Mouse (Mus musculus) lung, embryonic 15.5 days (tissue): ENCODE data around the gene P4htm. TPM values are rescaled to one million over a fixed set of nuclear protein-coding genes. Genes with fewer than 3 reads are reported as not detected.
"Not testable (repeated sequence)": the region's sequence is repeated elsewhere in the genome, so short reads cannot be mapped to it uniquely, and the experiment has no call there.

Source experiments
- ATAC-seq: fragments of 200-750 bp; cut with Nextera tagmentation; 2 replicates; pipeline ENCODE4 v1.8.0; 2017; ENCODE audit warnings: moderate number of reproducible peaks, borderline replicate concordance; ENCODE audit not compliant: low FRiP score, low TSS enrichment; ENCODE audit errors: extremely low read depth
- H3K27ac ChIP-seq: fragments of 300-500 bp; sonication (generic); 2 replicates; pipeline ENCODE4 v1.5.1; 2015; ENCODE audit warnings: moderate library complexity, mild to moderate bottlenecking, inconsistent platforms
- H3K27me3 ChIP-seq: fragments of 300-500 bp; sonication (generic); 2 replicates; pipeline ENCODE4 v1.6.1; 2015; ENCODE audit warnings: inconsistent platforms
- H3K36me3 ChIP-seq: fragments of 300-500 bp; sonication (generic); 2 replicates; pipeline ENCODE4 v1.6.1; 2015; ENCODE audit warnings: inconsistent platforms
- H3K4me1 ChIP-seq: fragments of 300-500 bp; sonication (generic); 2 replicates; pipeline ENCODE4 v1.6.1; 2015; ENCODE audit warnings: inconsistent platforms
- H3K4me2 ChIP-seq: fragments of 300-500 bp; sonication (generic); 2 replicates; pipeline ENCODE4 v1.6.1; 2015; ENCODE audit warnings: inconsistent platforms, mild to moderate bottlenecking, moderate library complexity
- H3K4me3 ChIP-seq: fragments of 300-500 bp; sonication (generic); 2 replicates; pipeline ENCODE4 v1.5.1; 2015; ENCODE audit warnings: mild to moderate bottlenecking, inconsistent platforms
- H3K9ac ChIP-seq: fragments of 300-500 bp; sonication (generic); 2 replicates; pipeline ENCODE4 v1.6.1; 2015; ENCODE audit warnings: inconsistent platforms
- H3K9me3 ChIP-seq: fragments of 300-500 bp; sonication (generic); 2 replicates; pipeline ENCODE4 v1.6.1; 2016; ENCODE audit warnings: inconsistent platforms
- WGBS: fragments of 180-500 bp; shearing (Covaris S2); methylation state at CpG from one replicate; pipeline ENCODE4 v1.1.7; 2015; 5-methylcytosine and 5-hydroxymethylcytosine counted together
- polyA plus RNA-seq: library from polyadenylated mRNA; unstranded; fragments of >200 nt; fragmentation: Nextera tagmentation; extraction: Ambion mirVana; gene quantifications from 2 replicates; pipeline ENCODE4 v1.2.1, GENCODE M21; 2015

Gene P4htm
- polyA plus RNA-seq, 1 experiment from 2014 or later, result 7.7 TPM

GRCm38 (mm10) chr9:108607929-108608328 lies 10.5 kb upstream of the P4htm start:
- peaks cover 92% of the 10 kb centered on the region for H3K36me3 ChIP-seq
- H3K9ac ChIP-seq, H3K4me2 ChIP-seq, H3K4me1 ChIP-seq, H3K27ac ChIP-seq, H3K27me3 ChIP-seq, H3K9me3 ChIP-seq, ATAC-seq, H3K4me3 ChIP-seq: not testable (repeated sequence)
- WGBS, result 75% methylated on average over 5 of the region's 5 CpGs

GRCm38 (mm10) chr9:108601986-108602385 lies 4.5 kb upstream of the P4htm start:
- H3K4me2 ChIP-seq, result no peak overlapping the region
- H3K9me3 ChIP-seq, result no peaks in the 10 kb centered on the region
- no peak for ATAC-seq
- no peaks in the 10 kb centered on the region for H3K27me3 ChIP-seq
- no peak overlapping the region for H3K9ac ChIP-seq
- H3K4me1 ChIP-seq, result peaks cover 5% of the 10 kb centered on the region; the same call in 1 of the 2 replicates
- H3K27ac ChIP-seq, result no peak overlapping the region
- H3K4me3 ChIP-seq, result no peak overlapping the region
- peaks cover 40% of the 10 kb centered on the region for H3K36me3 ChIP-seq
- WGBS, result 74% methylated on average over 4 of the region's 4 CpGs

- Histone ChIP-seq H3K27me3 (no peaks in the 10 kb centered on the region), H3K36me3 (peaks cover 23% of the 10 kb centered on the region), H3K9ac (no peak overlapping the region), H3K4me1 (peaks cover 5% of the 10 kb centered on the region; the same call in 1 of the 2 replicates), H3K4me2 (no peak overlapping the region), H3K4me3 (no peak overlapping the region), H3K9me3 (no peaks in the 10 kb centered on the region), H3K27ac (no peak overlapping the region)
- no peak for ATAC-seq
- WGBS, result 37% methylated on average over 2 of the region's 2 CpGs
Measured at GRCm38 (mm10) chr9:108600011-108600410, 2.5 kb upstream of the P4htm start.

- no peak overlapping the region for H3K27ac ChIP-seq
- no peak for ATAC-seq
- WGBS, result 71% methylated on average over 4 of the region's 4 CpGs
- no peaks in the 10 kb centered on the region for H3K9me3 ChIP-seq
- H3K27me3 ChIP-seq, result no peaks in the 10 kb centered on the region
- no peak overlapping the region for H3K4me2 ChIP-seq
- H3K9ac ChIP-seq, result no peak overlapping the region
- H3K4me3 ChIP-seq, result no peak overlapping the region
- peaks cover 15% of the 10 kb centered on the region for H3K36me3 ChIP-seq
- H3K4me1 ChIP-seq, result peaks cover 5% of the 10 kb centered on the region; the same call in 1 of the 2 replicates
Measured at GRCm38 (mm10) chr9:108599021-108599566, 1.6 kb upstream of the P4htm start.

- Histone ChIP-seq H3K9me3 (no peaks in the 10 kb centered on the region), H3K4me3 (no peak overlapping the region), H3K36me3 (no peaks in the 10 kb centered on the region), H3K9ac (no peak overlapping the region), H3K4me2 (no peak overlapping the region), H3K27me3 (no peaks in the 10 kb centered on the region), H3K27ac (no peak overlapping the region), H3K4me1 (peaks cover 5% of the 10 kb centered on the region; the same call in 1 of the 2 replicates)
- 69% methylated on average over 3 of the region's 3 CpGs for WGBS
- no peak for ATAC-seq
Measured at GRCm38 (mm10) chr9:108594354-108594753, 3.1 kb downstream of the P4htm start.

GRCm38 (mm10) chr9:108591462-108591861 lies 6.0 kb downstream of the P4htm start:
- Histone ChIP-seq H3K4me1 (peaks cover 22% of the 10 kb centered on the region), H3K27me3 (no peaks in the 10 kb centered on the region), H3K4me2 (no peak overlapping the region), H3K27ac (no peak overlapping the region), H3K36me3 (no peaks in the 10 kb centered on the region), H3K9ac (no peak overlapping the region), H3K9me3 (no peaks in the 10 kb centered on the region), H3K4me3 (no peak overlapping the region)
- no peak for ATAC-seq
- 83% methylated on average over 4 of the region's 4 CpGs for WGBS

- H3K9me3 ChIP-seq, result no peaks in the 10 kb centered on the region
- no peak overlapping the region for H3K4me2 ChIP-seq
- ATAC-seq, result no peak
- no peaks in the 10 kb centered on the region for H3K27me3 ChIP-seq
- no peak overlapping the region for H3K9ac ChIP-seq
- H3K36me3 ChIP-seq, result no peaks in the 10 kb centered on the region
- H3K4me1 ChIP-seq, result peaks cover 22% of the 10 kb centered on the region
- H3K4me3 ChIP-seq, result no peak overlapping the region
- 58% methylated on average over 5 of the region's 5 CpGs for WGBS
- H3K27ac ChIP-seq, result no peak overlapping the region
Measured at GRCm38 (mm10) chr9:108589229-108589628, 8.2 kb downstream of the P4htm start.

- no peaks in the 10 kb centered on the region for H3K27me3 ChIP-seq
- H3K36me3 ChIP-seq, result no peaks in the 10 kb centered on the region
- peak; percentile 91 for ATAC-seq
- peak overlapping the region; percentile 41; the same call in 1 of the 2 replicates for H3K27ac ChIP-seq
- H3K4me2 ChIP-seq, result peak overlapping the region; percentile 37
- H3K4me3 ChIP-seq, result no peak overlapping the region
- WGBS, result 7% methylated on average over 14 of the region's 14 CpGs
- no peak overlapping the region for H3K9ac ChIP-seq
- peaks cover 22% of the 10 kb centered on the region for H3K4me1 ChIP-seq
- H3K9me3 ChIP-seq, result no peaks in the 10 kb centered on the region
Measured at GRCm38 (mm10) chr9:108587571-108588180, 9.8 kb downstream of the P4htm start.

GRCm38 (mm10) chr9:108579344-108579690 lies 18.1 kb downstream of the P4htm start:
- Histone ChIP-seq H3K4me1 (peaks cover 28% of the 10 kb centered on the region), H3K9me3 (no peaks in the 10 kb centered on the region), H3K4me2 (peak overlapping the region; percentile 84), H3K9ac (peak overlapping the region; percentile 86), H3K27me3 (no peaks in the 10 kb centered on the region), H3K27ac (peak overlapping the region; percentile 95), H3K36me3 (peaks cover 20% of the 10 kb centered on the region), H3K4me3 (peak overlapping the region; percentile 81)
- 55% methylated on average over 5 of the region's 5 CpGs for WGBS
- ATAC-seq, result 0 out of 2 replicates have a peak, but pooled peaks have one; percentile 1

- H3K4me3 ChIP-seq, result peak within 1 kb of the TSS; percentile 81
- peak within 1 kb of the TSS; percentile 95 for H3K27ac ChIP-seq
- no peaks in the 10 kb centered on the region for H3K9me3 ChIP-seq
- WGBS, result 5% methylated on average over 51 of the region's 51 CpGs
- peaks cover 33% of the 10 kb centered on the region for H3K4me1 ChIP-seq
- peak within 1 kb of the TSS; percentile 84 for H3K4me2 ChIP-seq
- peak within 1 kb of the TSS; percentile 86 for H3K9ac ChIP-seq
- peaks cover 26% of the 10 kb centered on the region for H3K36me3 ChIP-seq
- H3K27me3 ChIP-seq, result no peaks in the 10 kb centered on the region
- ATAC-seq, result peak; percentile 97
Measured at GRCm38 (mm10) chr9:108578545-108579343, 18.7 kb downstream of the P4htm start, which contains the start of gene Wdr6. Gene Wdr6 (minus strand): TSS chr9:108578739.

- under 1% methylated on average over 24 of the region's 24 CpGs for WGBS
- peaks cover 33% of the 10 kb centered on the region for H3K36me3 ChIP-seq
- peak; percentile 36; the same call in 1 of the 2 replicates for ATAC-seq
- no peaks in the 10 kb centered on the region for H3K9me3 ChIP-seq
- H3K4me2 ChIP-seq, result peak overlapping the region; percentile 84
- H3K27ac ChIP-seq, result peak overlapping the region; percentile 95
- no peaks in the 10 kb centered on the region for H3K27me3 ChIP-seq
- peak overlapping the region; percentile 81 for H3K4me3 ChIP-seq
- peaks cover 33% of the 10 kb centered on the region for H3K4me1 ChIP-seq
- H3K9ac ChIP-seq, result peak overlapping the region; percentile 86
Measured at GRCm38 (mm10) chr9:108577934-108578544, 19.4 kb downstream of the P4htm start.
